22 mouse cellular contexts compared by ENCODE assay signal in the genomic region with DNA sequence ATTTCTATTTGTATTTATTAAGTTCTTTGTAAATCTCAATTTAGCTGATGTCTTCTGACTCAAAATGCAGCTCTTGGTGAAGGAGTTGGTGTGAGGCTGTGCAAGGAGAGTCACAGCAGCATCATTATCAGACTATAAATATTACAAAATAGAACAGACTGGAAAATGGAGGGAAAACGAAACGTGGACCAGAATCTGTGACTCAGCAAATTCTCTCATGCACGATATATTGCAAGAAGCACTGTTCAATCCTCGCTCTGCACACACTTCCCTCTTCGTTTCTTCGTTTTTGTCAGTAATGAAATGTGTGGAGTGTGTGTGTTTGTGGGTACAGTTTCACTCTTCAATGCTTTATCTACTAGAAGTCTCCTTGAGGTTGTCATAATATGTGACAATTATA.
DNase-seq lines count a peak whose midpoint lies in the region; ATAC-seq and TF ChIP-seq lines count a peak whose summit lies in the region.
"Had no signal": no experiment of that assay in that cellular context is flagged by ENCODE, and none has a peak within 500 bp of the region (broad histone marks: within the 10 kb centered on the region; RNA-seq: fewer than 3 reads in every experiment).

No protein-coding gene starts in this region.

- no peak overlapping the region for H3K4me3 ChIP-seq in layer of hippocampus, adult 2 months
- no peak overlapping the region for H3K4me3 ChIP-seq in olfactory bulb, adult 2 months (ENCODE audit: insufficient read depth, low read depth, low read length)
- no peak overlapping the region for H3K4me3 ChIP-seq in midbrain, embryonic 16.5 days (ENCODE audit: low read depth, low read length)
- H3K4me3 ChIP-seq: embryonic facial prominence, embryonic 13.5 days; erythroblast, embryonic 14.5 days; forebrain, embryonic 15.5 days; heart, adult 2 months; heart, embryonic 15.5 days; hindbrain, embryonic 15.5 days; limb, embryonic 12.5 days; liver, embryonic 12.5 days had no signal

- WGBS in olfactory bulb, adult 2 months = 30% methylated on average over 6 of the region's 6 CpGs
- 71% methylated on average over 6 of the region's 6 CpGs for whole genome bisulfite sequencing in midbrain, embryonic 16.5 days

- H3K27me3 ChIP-seq in midbrain, embryonic 16.5 days (ENCODE audit: control insufficient read depth, insufficient read depth, low read depth, low read length) = no peaks in the 10 kb centered on the region
- H3K27me3 ChIP-seq: embryonic facial prominence, embryonic 13.5 days; forebrain, embryonic 15.5 days; heart, embryonic 15.5 days; hindbrain, embryonic 15.5 days; limb, embryonic 12.5 days; liver, embryonic 12.5 days; Patski had no signal

- H3K36me3 ChIP-seq in midbrain, embryonic 16.5 days (ENCODE audit: control insufficient read depth, insufficient read depth, low read length) = no peaks in the 10 kb centered on the region
- H3K36me3 ChIP-seq: embryonic facial prominence, embryonic 13.5 days; forebrain, embryonic 15.5 days; heart, embryonic 15.5 days; hindbrain, embryonic 15.5 days; limb, embryonic 12.5 days; liver, embryonic 12.5 days had no signal

- no peak overlapping the region for H3K4me2 ChIP-seq in midbrain, embryonic 16.5 days (ENCODE audit: low read length)
- H3K4me2 ChIP-seq: embryonic facial prominence, embryonic 13.5 days; forebrain, embryonic 15.5 days; heart, embryonic 15.5 days; hindbrain, embryonic 15.5 days; limb, embryonic 12.5 days; liver, embryonic 12.5 days; lung, embryonic 14.5 days had no signal

- H3K27ac ChIP-seq in layer of hippocampus, adult 2 months = peak overlapping the region; percentile 55
- peak overlapping the region; percentile 33; the same call in 1 of the 2 replicates for H3K27ac ChIP-seq in olfactory bulb, adult 2 months (ENCODE audit: insufficient read depth, low read depth, low read length)
- H3K27ac ChIP-seq in midbrain, embryonic 16.5 days (ENCODE audit: low read length) = no peak overlapping the region
- H3K27ac ChIP-seq: embryonic facial prominence, embryonic 13.5 days; heart, adult 2 months; heart, embryonic 15.5 days; hindbrain, embryonic 15.5 days; limb, embryonic 12.5 days; liver, embryonic 12.5 days had no signal

- no peak for ATAC-seq in midbrain, embryonic 16.5 days
- ATAC-seq: liver, embryonic 12.5 days had no signal

- no peak overlapping the region for H3K9ac ChIP-seq in midbrain, embryonic 16.5 days (ENCODE audit: low read depth, low read length)
- H3K9ac ChIP-seq: embryonic facial prominence, embryonic 13.5 days; forebrain, embryonic 15.5 days; heart, embryonic 15.5 days; hindbrain, embryonic 15.5 days; limb, embryonic 12.5 days; liver, embryonic 12.5 days; lung, embryonic 14.5 days had no signal

- no peaks in the 10 kb centered on the region for H3K9me3 ChIP-seq in midbrain, embryonic 16.5 days (replicated peaks; ENCODE audit: control insufficient read depth, low read length, poor library complexity, severe bottlenecking)
- H3K9me3 ChIP-seq: embryonic facial prominence, embryonic 13.5 days; heart, embryonic 15.5 days; hindbrain, embryonic 15.5 days; limb, embryonic 12.5 days; liver, embryonic 12.5 days had no signal

- H3K4me1 ChIP-seq in olfactory bulb, adult 2 months (ENCODE audit: control insufficient read depth, insufficient read depth, low read length) = 0 out of 2 replicates have a peak, but pooled peaks cover 2% of the 10 kb centered on the region
- H3K4me1 ChIP-seq in midbrain, embryonic 16.5 days (ENCODE audit: control insufficient read depth, insufficient read depth, low read length) = no peaks in the 10 kb centered on the region; the same call in 1 of the 2 replicates
- H3K4me1 ChIP-seq: heart, embryonic 15.5 days; liver, embryonic 12.5 days had no signal

- no peak for TF ChIP-seq CTCF in layer of hippocampus, adult 2 months (conservative IDR thresholded peaks at IDR 0.05)
- no peak for TF ChIP-seq CTCF in olfactory bulb, adult 2 months (IDR thresholded peaks at IDR 0.05; ENCODE audit: insufficient read depth, low read depth, low read length)

- DNase-seq in layer of hippocampus, adult 2 months (ENCODE audit: low spot score in 2 of 2) = no peak
- no peak for DNase-seq in layer of hippocampus, postnatal 36 days
- peak; percentile 73 for DNase-seq in 416B (ENCODE audit: low read depth)
- peak; percentile 49 for DNase-seq in brain, adult 2 months (ENCODE audit: low read depth, low spot score)
- DNase-seq in lung, adult 18-20 months = no peak
- DNase-seq: cerebellum, adult 11 months; embryo, embryonic 11 days; gastrocnemius, postnatal 14 days; heart, postnatal 4 days; lung, embryonic 14.5 days; right cerebral cortex, postnatal 14 days had no signal

- TF ChIP-seq POLR2A in olfactory bulb, adult 2 months (IDR thresholded peaks at IDR 0.05; ENCODE audit: insufficient read depth, low read depth, low read length) = no peak

Comparison
In these comparisons a context has a peak if more than half of its experiments do, and no peak if none do; other contexts are left out.
1. DNase-seq: peak in 416B (single experiment) and brain, adult 2 months (single experiment); none in layer of hippocampus, adult 2 months (0 of 2), layer of hippocampus, postnatal 36 days (0 of 2) and lung, adult 18-20 months (0 of 2).